Mouse (Mus musculus) testis, postnatal 10 days (tissue): ENCODE measurements around the gene Ap1g2.

Experiments
- DNase-seq: peaks from one replicate; pipeline ENCODE4 v3.0.0; 2021; ENCODE audit warnings: low spot score

The Ap1g2 gene

GRCm38 (mm10) chr14:55059009-55059408, 47.4 kb downstream of the Ap1g2 start:
- no peak for DNase-seq

GRCm38 (mm10) chr14:55055167-55055834, 51.1 kb downstream of the Ap1g2 start:
- DNase-seq: peak; percentile 72

- no peak for DNase-seq
Observed at GRCm38 (mm10) chr14:55054191-55054749, 52.1 kb downstream of the Ap1g2 start.

DNA sequence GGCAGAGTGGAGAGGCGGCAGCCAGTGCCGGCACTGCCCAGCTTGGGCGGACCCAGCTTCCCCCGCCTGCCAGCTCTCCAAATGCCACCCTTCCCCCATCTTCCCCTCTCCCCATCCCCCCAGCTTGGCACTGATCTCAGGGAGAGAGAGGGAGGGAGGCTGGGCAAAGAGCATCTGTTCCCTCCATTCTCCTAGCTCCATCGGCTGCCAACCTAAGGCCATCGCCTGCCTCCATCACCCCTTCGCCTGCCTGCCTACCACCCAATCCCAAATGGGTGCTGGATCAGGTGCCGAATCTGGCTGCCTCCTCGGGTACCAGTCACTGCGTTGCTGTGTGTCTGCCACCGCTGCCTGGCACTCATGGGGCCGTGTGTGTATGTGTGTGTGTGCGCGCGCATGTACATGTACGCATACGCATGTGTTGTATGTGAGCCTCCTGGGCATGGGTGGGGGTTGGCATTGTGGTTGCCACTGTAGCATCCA, 52.6 kb downstream of the Ap1g2 start:
- no peak for DNase-seq

GRCm38 (mm10) chr14:55053050-55053449, 53.3 kb downstream of the Ap1g2 start:
- DNase-seq: no peak

GRCm38 (mm10) chr14:55052496-55052895, 53.9 kb downstream of the Ap1g2 start:
- DNase-seq: no peak
